Mouse (Mus musculus): Measurements from ENCODE around the gene Sec24b. TPM values are rescaled to one million over a fixed set of nuclear protein-coding genes. Genes with fewer than 3 reads are reported as not detected.

Gene Sec24b
- total and polyA plus RNA-seq, 3 experiments = 18.6 to 56.3 (median 54.4) TPM

GRCm38 (mm10) chr3:130095160-130095781 is 33.9 kb upstream of the Sec24b start:
- H3K27me3 ChIP-seq (ENCODE audit: control insufficient read depth in 1 of 2, insufficient read depth in 2 of 2, low read length in 2 of 2) = no peaks in the 10 kb centered on the region; a peak in 2 of 4 replicates
- H3K27ac ChIP-seq (ENCODE audit: control insufficient read depth, low read depth, low read length) = no peak overlapping the region
- peak; percentile 54 for DNase-seq (ENCODE audit: low read depth, low spot score)
- no peaks in the 10 kb centered on the region for H3K4me1 ChIP-seq (ENCODE audit: control insufficient read depth in 1 of 2, insufficient read depth in 2 of 2, low read length in 2 of 2)
- no peak overlapping the region for H3K9ac ChIP-seq (ENCODE audit: control insufficient read depth, low read depth, low read length, poor library complexity, severe bottlenecking)
- TF ChIP-seq ZNF384 (IDR thresholded peaks at IDR 0.05; ENCODE audit: low read depth, low read length) = no peak
- no peak for TF ChIP-seq ETS1 (IDR thresholded peaks at IDR 0.05; ENCODE audit: low read depth, low read length)
- no peak for TF ChIP-seq TBP (IDR thresholded peaks at IDR 0.05; ENCODE audit: low read depth, low read length)
- TF ChIP-seq SMC3 (IDR thresholded peaks at IDR 0.05; ENCODE audit: low read depth, low read length) = peak; percentile 52
- peak; percentile 35 to 67 (median 53); a peak in 5 of 6 replicates for TF ChIP-seq CTCF (IDR thresholded peaks at IDR 0.05 in 2 of 3, conservative IDR thresholded peaks at IDR 0.05 in 1 of 3; ENCODE audit: control insufficient read depth in 1 of 3, insufficient read depth in 1 of 3, low read depth in 2 of 3, low read length in 3 of 3, poor library complexity in 1 of 3, severe bottlenecking in 1 of 3)
- no peak for TF ChIP-seq TCF12 (IDR thresholded peaks at IDR 0.05; ENCODE audit: low read depth, low read length)
- TF ChIP-seq ZC3H11A (IDR thresholded peaks at IDR 0.05; ENCODE audit: low read depth, low read length) = peak; percentile 6; the same call in 1 of the 2 replicates
- no peak for TF ChIP-seq EP300 (IDR thresholded peaks at IDR 0.05; ENCODE audit: low read depth in 1 of 2, low read length in 2 of 2)
- TF ChIP-seq POLR2AphosphoS5 (IDR thresholded peaks at IDR 0.05; ENCODE audit: borderline replicate concordance, low read depth, low read length) = no peak
- no peak for TF ChIP-seq RCOR1 (IDR thresholded peaks at IDR 0.05; ENCODE audit: low read depth, low read length)
- TF ChIP-seq GABPA (IDR thresholded peaks at IDR 0.05; ENCODE audit: low read depth, low read length) = no peak
- no peak for TF ChIP-seq MYB (IDR thresholded peaks at IDR 0.05; ENCODE audit: low read depth, low read length)
- no peak for TF ChIP-seq MAFK (IDR thresholded peaks at IDR 0.05; ENCODE audit: borderline replicate concordance, low read depth, low read length)
- no peak for TF ChIP-seq KAT2A (conservative IDR thresholded peaks at IDR 0.05; ENCODE audit: low read depth, low read length)
- no peak for TF ChIP-seq USF2 (IDR thresholded peaks at IDR 0.05; ENCODE audit: borderline replicate concordance in 1 of 2, insufficient read depth in 1 of 2, low read depth in 1 of 2, low read length in 2 of 2)
- peak; percentile 67 for TF ChIP-seq RAD21 (IDR thresholded peaks at IDR 0.05; ENCODE audit: low read depth, low read length)
- no peak for TF ChIP-seq MEF2A (IDR thresholded peaks at IDR 0.05; ENCODE audit: extremely low read depth, insufficient replicate concordance, low read depth, low read length, poor library complexity, severe bottlenecking)
- TF ChIP-seq ZKSCAN1 (IDR thresholded peaks at IDR 0.05; ENCODE audit: low read depth, low read length) = no peak
- no peak for TF ChIP-seq POLR2A (IDR thresholded peaks at IDR 0.05; ENCODE audit: control insufficient read depth in 1 of 2, insufficient read depth in 1 of 2, low read depth in 1 of 2, low read length in 2 of 2, poor library complexity in 1 of 2)
- H3K79me2 ChIP-seq (ENCODE audit: control insufficient read depth, insufficient read depth, low read length, poor library complexity) = no peaks in the 10 kb centered on the region
- no peaks in the 10 kb centered on the region for H3K9me3 ChIP-seq (replicated peaks; ENCODE audit: insufficient read depth, low read length)
- no peaks in the 10 kb centered on the region for H3K36me3 ChIP-seq (ENCODE audit: control insufficient read depth in 1 of 2, insufficient read depth in 2 of 2, low read length in 2 of 2)
- no peak overlapping the region for H3K4me3 ChIP-seq (ENCODE audit: control insufficient read depth in 1 of 2, insufficient read depth in 1 of 2, low read depth in 2 of 2, low read length in 2 of 2)
